Mouse (Mus musculus): ENCODE results near the gene Klf13. TPM values are rescaled to one million over a fixed set of nuclear protein-coding genes. Genes with fewer than 3 reads are reported as not detected.

The Klf13 gene
- polyA plus RNA-seq, 1 experiment from 2014 or later = 27.5 TPM

GRCm38 (mm10) chr7:63905190-63905589 is 33.5 kb downstream of the Klf13 start:
- Histone ChIP-seq H3K27me3 (ENCODE audit: insufficient read depth, low read length) (no peaks in the 10 kb centered on the region), H3K9ac (ENCODE audit: low read depth, low read length) (no peak overlapping the region), H3K4me3 (replicated peaks; ENCODE audit: low read depth, low read length) (no peak overlapping the region), H3K4me1 (replicated peaks; ENCODE audit: insufficient read depth, low read length) (peaks cover 17% of the 10 kb centered on the region), H3K27ac (peak overlapping the region; percentile 63), H3K9me3 (replicated peaks; ENCODE audit: low read length) (no peaks in the 10 kb centered on the region), H3K4me2 (ENCODE audit: low read length) (no peak overlapping the region), H3K36me3 (ENCODE audit: insufficient read depth, low read length) (no peaks in the 10 kb centered on the region)
- 77% methylated on average over 2 of the region's 2 CpGs for WGBS
- ATAC-seq (replicated peaks; ENCODE audit: low FRiP score, low read depth) (0 out of 2 replicates have a peak, but pooled peaks have one; percentile 58), DNase-seq (ENCODE audit: low spot score) (no peak)
- TF ChIP-seq CTCF (IDR thresholded peaks at IDR 0.05; ENCODE audit: low read depth) = no peak

- ATAC-seq (replicated peaks; ENCODE audit: low FRiP score, low read depth) (no peak), DNase-seq (ENCODE audit: low spot score) (no peak)
- TF ChIP-seq CTCF (IDR thresholded peaks at IDR 0.05; ENCODE audit: low read depth) = no peak
- WGBS = 55% methylated on average over 9 of the region's 9 CpGs
- H3K4me2 ChIP-seq (ENCODE audit: low read length) = no peak overlapping the region
- no peaks in the 10 kb centered on the region for H3K9me3 ChIP-seq (replicated peaks; ENCODE audit: low read length)
- no peaks in the 10 kb centered on the region for H3K36me3 ChIP-seq (ENCODE audit: insufficient read depth, low read length)
- no peak overlapping the region for H3K9ac ChIP-seq (ENCODE audit: low read depth, low read length)
- peaks cover 9% of the 10 kb centered on the region for H3K4me1 ChIP-seq (replicated peaks; ENCODE audit: insufficient read depth, low read length)
- H3K4me3 ChIP-seq (replicated peaks; ENCODE audit: low read depth, low read length) = no peak overlapping the region
- no peaks in the 10 kb centered on the region for H3K27me3 ChIP-seq (ENCODE audit: insufficient read depth, low read length)
- H3K27ac ChIP-seq = no peak overlapping the region
Measured at GRCm38 (mm10) chr7:63903635-63904380, 34.9 kb downstream of the Klf13 start.

- Histone ChIP-seq H3K4me2 (ENCODE audit: low read length) (no peak overlapping the region), H3K36me3 (ENCODE audit: insufficient read depth, low read length) (no peaks in the 10 kb centered on the region), H3K9ac (ENCODE audit: low read depth, low read length) (no peak overlapping the region), H3K4me3 (replicated peaks; ENCODE audit: low read depth, low read length) (no peak overlapping the region), H3K4me1 (replicated peaks; ENCODE audit: insufficient read depth, low read length) (peaks cover 8% of the 10 kb centered on the region; the same call in 1 of the 2 replicates), H3K27me3 (ENCODE audit: insufficient read depth, low read length) (no peaks in the 10 kb centered on the region), H3K9me3 (replicated peaks; ENCODE audit: low read length) (no peaks in the 10 kb centered on the region), H3K27ac (peak overlapping the region; percentile 25)
- no peak for TF ChIP-seq CTCF (IDR thresholded peaks at IDR 0.05; ENCODE audit: low read depth)
- ATAC-seq (replicated peaks; ENCODE audit: low FRiP score, low read depth) (no peak), DNase-seq (ENCODE audit: low spot score) (no peak)
- 40% methylated on average over 3 of the region's 3 CpGs for WGBS
Measured at GRCm38 (mm10) chr7:63902604-63903210, 36.0 kb downstream of the Klf13 start.

GRCm38 (mm10) chr7:63901942-63902341 is 36.8 kb downstream of the Klf13 start:
- H3K27me3 ChIP-seq (ENCODE audit: insufficient read depth, low read length) = no peaks in the 10 kb centered on the region
- WGBS = 79% methylated on average over 3 of the region's 3 CpGs
- no peak for ATAC-seq (replicated peaks; ENCODE audit: low FRiP score, low read depth)
- no peak for TF ChIP-seq CTCF (IDR thresholded peaks at IDR 0.05; ENCODE audit: low read depth)
- no peaks in the 10 kb centered on the region for H3K36me3 ChIP-seq (ENCODE audit: insufficient read depth, low read length)
- H3K4me2 ChIP-seq (ENCODE audit: low read length) = no peak overlapping the region
- H3K27ac ChIP-seq = no peak overlapping the region
- no peak for DNase-seq (ENCODE audit: low spot score)
- peaks cover 15% of the 10 kb centered on the region for H3K4me1 ChIP-seq (replicated peaks; ENCODE audit: insufficient read depth, low read length)
- H3K9ac ChIP-seq (ENCODE audit: low read depth, low read length) = no peak overlapping the region
- H3K9me3 ChIP-seq (replicated peaks; ENCODE audit: low read length) = no peaks in the 10 kb centered on the region
- H3K4me3 ChIP-seq (replicated peaks; ENCODE audit: low read depth, low read length) = no peak overlapping the region

- TF ChIP-seq CTCF (IDR thresholded peaks at IDR 0.05; ENCODE audit: low read depth) = no peak
- peaks cover 20% of the 10 kb centered on the region for H3K4me1 ChIP-seq (replicated peaks; ENCODE audit: insufficient read depth, low read length)
- H3K4me2 ChIP-seq (ENCODE audit: low read length) = no peak overlapping the region
- ATAC-seq (replicated peaks; ENCODE audit: low FRiP score, low read depth) (no peak), DNase-seq (ENCODE audit: low spot score) (no peak)
- no peak overlapping the region for H3K9ac ChIP-seq (ENCODE audit: low read depth, low read length)
- WGBS = 71% methylated on average over 11 of the region's 11 CpGs
- no peaks in the 10 kb centered on the region for H3K9me3 ChIP-seq (replicated peaks; ENCODE audit: low read length)
- H3K4me3 ChIP-seq (replicated peaks; ENCODE audit: low read depth, low read length) = no peak overlapping the region
- no peaks in the 10 kb centered on the region for H3K27me3 ChIP-seq (ENCODE audit: insufficient read depth, low read length)
- no peaks in the 10 kb centered on the region for H3K36me3 ChIP-seq (ENCODE audit: insufficient read depth, low read length)
- H3K27ac ChIP-seq = no peak overlapping the region
Measured at GRCm38 (mm10) chr7:63901346-63901745, 37.4 kb downstream of the Klf13 start.

- ATAC-seq (replicated peaks; ENCODE audit: low FRiP score, low read depth) (no peak), DNase-seq (ENCODE audit: low spot score) (no peak)
- WGBS = 92% methylated on average over 2 of the region's 2 CpGs
Measured at GRCm38 (mm10) chr7:63900411-63900810, 38.3 kb downstream of the Klf13 start.

More at GRCm38 (mm10) chr7:63900411-63900810, 38.3 kb downstream of the Klf13 start:
- TF ChIP-seq CTCF (IDR thresholded peaks at IDR 0.05; ENCODE audit: low read depth) = no peak
- Histone ChIP-seq H3K4me2 (ENCODE audit: low read length) (no peak overlapping the region), H3K9me3 (replicated peaks; ENCODE audit: low read length) (no peaks in the 10 kb centered on the region), H3K9ac (ENCODE audit: low read depth, low read length) (no peak overlapping the region), H3K27ac (no peak overlapping the region), H3K4me1 (replicated peaks; ENCODE audit: insufficient read depth, low read length) (peaks cover 20% of the 10 kb centered on the region), H3K4me3 (replicated peaks; ENCODE audit: low read depth, low read length) (no peak overlapping the region), H3K27me3 (ENCODE audit: insufficient read depth, low read length) (no peaks in the 10 kb centered on the region), H3K36me3 (ENCODE audit: insufficient read depth, low read length) (no peaks in the 10 kb centered on the region)
